Mouse (Mus musculus): ENCODE results near the gene Zfp157. TPM values are rescaled to one million over a fixed set of nuclear protein-coding genes. Genes with fewer than 3 reads are reported as not detected.

The Zfp157 gene
- polyA plus RNA-seq, 1 experiment from 2014 or later: 33.7 TPM

Other genes starting within 250 kb of the Zfp157 start
- gene Mblac1, start 247.2 kb upstream of the Zfp157 start, polyA plus RNA-seq (2014; fragmentation: Nextera tagmentation; extraction: Ambion mirVana): 8.4 and 9.7 TPM in 2 replicates
- gene Nxpe5, start 215.6 kb upstream of the Zfp157 start, polyA plus RNA-seq (2014; fragmentation: Nextera tagmentation; extraction: Ambion mirVana): 0.04 TPM in 1 of 2 replicates, not detected in the other
- gene Lamtor4, start 186.0 kb upstream of the Zfp157 start, polyA plus RNA-seq (2014; fragmentation: Nextera tagmentation; extraction: Ambion mirVana): 68.5 and 71.4 TPM in 2 replicates
- gene BC037034, start 177.4 kb upstream of the Zfp157 start, polyA plus RNA-seq (2014; fragmentation: Nextera tagmentation; extraction: Ambion mirVana): 4.4 and 7.5 TPM in 2 replicates
- gene Gal3st4, start 168.6 kb upstream of the Zfp157 start, polyA plus RNA-seq (2014; fragmentation: Nextera tagmentation; extraction: Ambion mirVana): 1.5 and 1.8 TPM in 2 replicates
- 0.12 and 0.17 TPM in 2 replicates for gene Gm43720, start 161.5 kb upstream of the Zfp157 start, polyA plus RNA-seq (2014; fragmentation: Nextera tagmentation; extraction: Ambion mirVana)
- 3.4 and 4.9 TPM in 2 replicates for gene Gpc2, start 161.5 kb upstream of the Zfp157 start, polyA plus RNA-seq (2014; fragmentation: Nextera tagmentation; extraction: Ambion mirVana)
- 3.0 and 4.6 TPM in 2 replicates for gene Stag3, start 161.2 kb upstream of the Zfp157 start, polyA plus RNA-seq (2014; fragmentation: Nextera tagmentation; extraction: Ambion mirVana)
- gene Pvrig, start 99.5 kb upstream of the Zfp157 start, polyA plus RNA-seq (2014; fragmentation: Nextera tagmentation; extraction: Ambion mirVana): 0.16 and 0.55 TPM in 2 replicates
- gene 1700123K08Rik, start 123.2 kb downstream of the Zfp157 start, polyA plus RNA-seq (2014; fragmentation: Nextera tagmentation; extraction: Ambion mirVana): not detected in 2 replicates
- 59.9 and 70.7 TPM in 2 replicates for gene Zfp68, start 178.3 kb downstream of the Zfp157 start, polyA plus RNA-seq (2014; fragmentation: Nextera tagmentation; extraction: Ambion mirVana)
- 11.1 and 12.1 TPM in 2 replicates for gene A430033K04Rik, start 181.4 kb downstream of the Zfp157 start, polyA plus RNA-seq (2014; fragmentation: Nextera tagmentation; extraction: Ambion mirVana)